Mouse (Mus musculus) retina, postnatal 1 day (tissue): ENCODE measurements around the gene Gm17555.
"Not testable (repeated sequence)": the region's sequence is repeated elsewhere in the genome, so short reads cannot be mapped to it uniquely, and the experiment has no call there.

ENCODE experiments used
- DNase-seq: peaks from one replicate; pipeline ENCODE4 v3.0.0-alpha.2; 2012

Gm17555 gene

GRCm38 (mm10) chr2:126214800-126215199 is at the start of gene Gm17555:
Gene Gm17555 (plus strand): TSS chr2:126215100.
- not testable (repeated sequence) for DNase-seq

GRCm38 (mm10) chr2:126165277-126166018 is 49.5 kb upstream of the Gm17555 start:
- DNase-seq, result no peak

- no peak for DNase-seq
Observed at GRCm38 (mm10) chr2:126166335-126166734, 48.6 kb upstream of the Gm17555 start.

- DNase-seq, result no peak
Observed at GRCm38 (mm10) chr2:126166848-126167617, 47.9 kb upstream of the Gm17555 start.

- no peak for DNase-seq
Observed at GRCm38 (mm10) chr2:126171427-126171826, 43.5 kb upstream of the Gm17555 start.

- DNase-seq, result no peak
Observed at GRCm38 (mm10) chr2:126191306-126191705, 23.6 kb upstream of the Gm17555 start.

- no peak for DNase-seq
Observed at GRCm38 (mm10) chr2:126192129-126192528, 22.8 kb upstream of the Gm17555 start.

- no peak for DNase-seq
Observed at GRCm38 (mm10) chr2:126195631-126196356, 19.1 kb upstream of the Gm17555 start.

GRCm38 (mm10) chr2:126198971-126199370 is 15.9 kb upstream of the Gm17555 start:
- no peak for DNase-seq

- no peak for DNase-seq
Observed at GRCm38 (mm10) chr2:126211011-126211680, 3.8 kb upstream of the Gm17555 start.

GRCm38 (mm10) chr2:126227581-126227980 is 12.7 kb downstream of the Gm17555 start:
- no peak for DNase-seq

GRCm38 (mm10) chr2:126231731-126232130 is 16.8 kb downstream of the Gm17555 start:
- DNase-seq, result no peak

- no peak for DNase-seq
Observed at GRCm38 (mm10) chr2:126236905-126237304, 22.0 kb downstream of the Gm17555 start.

GRCm38 (mm10) chr2:126245446-126245845 is 30.5 kb downstream of the Gm17555 start:
- peak; percentile 16 for DNase-seq

- no peak for DNase-seq
Observed at GRCm38 (mm10) chr2:126248536-126248935, 33.6 kb downstream of the Gm17555 start.

GRCm38 (mm10) chr2:126252211-126252610 is 37.3 kb downstream of the Gm17555 start:
- DNase-seq, result no peak
